Mouse (Mus musculus) embryonic facial prominence, embryonic 11.5 days (tissue): ENCODE measurements around the gene Ftl1. TPM values are rescaled to one million over a fixed set of nuclear protein-coding genes. Genes with fewer than 3 reads are reported as not detected.

ENCODE experiments used
- ATAC-seq: fragments of 200-750 bp; cut with Nextera tagmentation; replicated peaks from 2 replicates; pipeline ENCODE4 v1.8.0; 2017; ENCODE audit warnings: low read depth; ENCODE audit not compliant: insufficient number of reproducible peaks, low FRiP score, low TSS enrichment
- DNase-seq: peaks from one replicate; pipeline ENCODE4 v3.0.0-alpha.2; 2015; ENCODE audit warnings: low spot score
- H3K27ac ChIP-seq: fragments of 300-500 bp; sonication (generic); replicated peaks from 2 replicates; pipeline ENCODE4 v1.5.1; 2014; ENCODE audit warnings: mild to moderate bottlenecking, low read depth, low read length, control low read depth
- H3K27me3 ChIP-seq: fragments of 300-500 bp; sonication (generic); 2 replicates; pipeline ENCODE4 v1.6.1; 2014; ENCODE audit warnings: mild to moderate bottlenecking, low read length, moderate library complexity, mixed read lengths; ENCODE audit not compliant: control insufficient read depth, insufficient read depth
- H3K36me3 ChIP-seq: fragments of 300-500 bp; sonication (generic); replicated peaks from 2 replicates; pipeline ENCODE4 v1.6.1; 2014; ENCODE audit warnings: low read depth, mild to moderate bottlenecking, low read length, moderate library complexity, mixed read lengths; ENCODE audit not compliant: control insufficient read depth, insufficient read depth
- H3K4me1 ChIP-seq: fragments of 300-500 bp; sonication (generic); 2 replicates; pipeline ENCODE4 v1.6.1; 2014; ENCODE audit warnings: low read length, mixed read lengths; ENCODE audit not compliant: control insufficient read depth, insufficient read depth
- H3K4me2 ChIP-seq: fragments of 300-500 bp; sonication (generic); 2 replicates; pipeline ENCODE4 v1.6.1; 2014; ENCODE audit warnings: low read depth, mild to moderate bottlenecking, control low read depth, low read length, moderate library complexity
- H3K4me3 ChIP-seq: fragments of 300-500 bp; sonication (generic); 2 replicates; pipeline ENCODE4 v1.5.1; 2014; ENCODE audit warnings: low read depth, low read length, control low read depth
- H3K9ac ChIP-seq: fragments of 300-500 bp; sonication (generic); replicated peaks from 2 replicates; pipeline ENCODE4 v1.6.1; 2014; ENCODE audit warnings: mild to moderate bottlenecking, control low read depth, low read length
- H3K9me3 ChIP-seq: fragments of 300-500 bp; sonication (generic); replicated peaks from 2 replicates; pipeline ENCODE4 v1.6.1; 2016; ENCODE audit warnings: mild to moderate bottlenecking, low read length, inconsistent platforms, mixed read lengths; ENCODE audit not compliant: control insufficient read depth
- WGBS: fragments of 180-500 bp; shearing (Covaris S2); extraction: QIAGEN DNeasy Blood & Tissue Kit; methylation state at CpG from one replicate; pipeline ENCODE4 v1.1.7; 2014; 5-methylcytosine and 5-hydroxymethylcytosine counted together
- polyA plus RNA-seq: library from polyadenylated mRNA; unstranded; fragments of >200 nt; fragmentation: Nextera tagmentation; extraction: Ambion mirVana; gene quantifications from 2 replicates; pipeline ENCODE4 v1.2.1, GENCODE M21; 2014

The Ftl1 gene
- polyA plus RNA-seq, 1 experiment from 2014 or later: 4,830 TPM

GRCm38 (mm10) chr7:45456721-45457203 lies 2.9 kb downstream of the Ftl1 start:
- DNase-seq: no peak
- WGBS: 56% methylated on average over 9 of the region's 9 CpGs
- Histone ChIP-seq H3K4me2 (no peak overlapping the region), H3K9ac (no peak overlapping the region), H3K27me3 (no peaks in the 10 kb centered on the region), H3K36me3 (peaks cover 7% of the 10 kb centered on the region; the same call in 1 of the 2 replicates), H3K4me1 (peaks cover 6% of the 10 kb centered on the region), H3K9me3 (no peaks in the 10 kb centered on the region), H3K27ac (no peak overlapping the region), H3K4me3 (no peak overlapping the region)
- ATAC-seq: no peak

GRCm38 (mm10) chr7:45455932-45456696 lies 3.6 kb downstream of the Ftl1 start:
- H3K27me3 ChIP-seq: no peaks in the 10 kb centered on the region
- no peak for ATAC-seq
- no peak overlapping the region for H3K4me3 ChIP-seq
- H3K36me3 ChIP-seq: peaks cover 7% of the 10 kb centered on the region; the same call in 1 of the 2 replicates
- H3K4me1 ChIP-seq: peaks cover 6% of the 10 kb centered on the region
- no peak overlapping the region for H3K9ac ChIP-seq
- no peaks in the 10 kb centered on the region for H3K9me3 ChIP-seq
- DNase-seq: no peak
- H3K27ac ChIP-seq: no peak overlapping the region
- WGBS: 81% methylated on average over 13 of the region's 13 CpGs
- no peak overlapping the region for H3K4me2 ChIP-seq

GRCm38 (mm10) chr7:45454971-45455370 lies 4.7 kb downstream of the Ftl1 start:
- peaks cover 6% of the 10 kb centered on the region for H3K4me1 ChIP-seq
- H3K27me3 ChIP-seq: no peaks in the 10 kb centered on the region
- H3K9ac ChIP-seq: no peak overlapping the region
- no peak overlapping the region for H3K27ac ChIP-seq
- no peak overlapping the region for H3K4me3 ChIP-seq
- no peaks in the 10 kb centered on the region for H3K9me3 ChIP-seq
- 86% methylated on average over 15 of the region's 15 CpGs for WGBS
- DNase-seq: no peak
- H3K4me2 ChIP-seq: no peak overlapping the region
- ATAC-seq: no peak
- peaks cover 7% of the 10 kb centered on the region; the same call in 1 of the 2 replicates for H3K36me3 ChIP-seq

GRCm38 (mm10) chr7:45451344-45451982 lies 8.2 kb downstream of the Ftl1 start:
- Histone ChIP-seq H3K4me2 (no peak overlapping the region), H3K4me3 (no peak overlapping the region), H3K36me3 (peaks cover 4% of the 10 kb centered on the region; the same call in 1 of the 2 replicates), H3K27ac (no peak overlapping the region), H3K27me3 (no peaks in the 10 kb centered on the region), H3K9ac (0 out of 2 replicates have a peak overlapping the region, but pooled peaks have one; percentile 7), H3K9me3 (no peaks in the 10 kb centered on the region), H3K4me1 (no peaks in the 10 kb centered on the region)
- ATAC-seq (peak; percentile 68; the same call in 1 of the 2 replicates), DNase-seq (peak; percentile 87)
- WGBS: 56% methylated on average over 23 of the region's 23 CpGs

GRCm38 (mm10) chr7:45449974-45450373 lies 9.7 kb downstream of the Ftl1 start:
- Histone ChIP-seq H3K4me2 (no peak overlapping the region), H3K36me3 (peaks cover 2% of the 10 kb centered on the region; the same call in 1 of the 2 replicates), H3K27ac (no peak overlapping the region), H3K27me3 (no peaks in the 10 kb centered on the region), H3K4me3 (no peak overlapping the region), H3K9ac (no peak overlapping the region), H3K9me3 (no peaks in the 10 kb centered on the region), H3K4me1 (no peaks in the 10 kb centered on the region)
- ATAC-seq: no peak
- no peak for DNase-seq
- WGBS: 97% methylated on average over 1 of the region's 1 CpGs

- Histone ChIP-seq H3K9ac (no peak overlapping the region), H3K36me3 (no peaks in the 10 kb centered on the region), H3K4me2 (no peak overlapping the region), H3K4me3 (no peak overlapping the region), H3K9me3 (no peaks in the 10 kb centered on the region), H3K27ac (no peak overlapping the region), H3K27me3 (no peaks in the 10 kb centered on the region), H3K4me1 (no peaks in the 10 kb centered on the region)
- ATAC-seq (0 out of 2 replicates have a peak, but pooled peaks have one; percentile 35), DNase-seq (peak; percentile 64)
- 29% methylated on average over 11 of the region's 11 CpGs for WGBS
These were observed 12.2 kb downstream of the Ftl1 start for GRCm38 (mm10) chr7:45447325-45447990.

GRCm38 (mm10) chr7:45446589-45446988 lies 13.1 kb downstream of the Ftl1 start:
- H3K36me3 ChIP-seq: no peaks in the 10 kb centered on the region

More at GRCm38 (mm10) chr7:45446589-45446988, 13.1 kb downstream of the Ftl1 start:
- Histone ChIP-seq H3K27ac (no peak overlapping the region), H3K4me2 (no peak overlapping the region), H3K4me1 (no peaks in the 10 kb centered on the region), H3K9ac (no peak overlapping the region), H3K9me3 (no peaks in the 10 kb centered on the region), H3K27me3 (no peaks in the 10 kb centered on the region), H3K4me3 (no peak overlapping the region)
- ATAC-seq (no peak), DNase-seq (no peak)
